Mouse (Mus musculus): Measurements from ENCODE around the gene Gon7. TPM values are rescaled to one million over a fixed set of nuclear protein-coding genes. Genes with fewer than 3 reads are reported as not detected.

Gene Gon7
- polyA plus RNA-seq, 1 experiment from 2014 or later, result 34.9 TPM

- H3K9me3 ChIP-seq, result no peaks in the 10 kb centered on the region
These were observed 18.5 kb downstream of the Gon7 start for GRCm38 (mm10) chr12:102739096-102739495.

GRCm38 (mm10) chr12:102733381-102733780 is 24.2 kb downstream of the Gon7 start:
- peaks cover 24% of the 10 kb centered on the region for H3K4me1 ChIP-seq
- H3K4me2 ChIP-seq (replicated peaks), result no peak overlapping the region
- WGBS, result 14% methylated on average over 4 of the region's 5 CpGs
- no peak overlapping the region for H3K4me3 ChIP-seq
- H3K27me3 ChIP-seq, result no peaks in the 10 kb centered on the region
- no peak overlapping the region for H3K27ac ChIP-seq
- ATAC-seq (ENCODE audit: low FRiP score, low read depth), result no peak
- no peaks in the 10 kb centered on the region for H3K9me3 ChIP-seq
- no peaks in the 10 kb centered on the region for H3K36me3 ChIP-seq
- no peak overlapping the region for H3K9ac ChIP-seq

More at GRCm38 (mm10) chr12:102739096-102739495, 18.5 kb downstream of the Gon7 start:
- H3K9ac ChIP-seq, result no peak overlapping the region
- H3K27me3 ChIP-seq, result no peaks in the 10 kb centered on the region
- H3K4me1 ChIP-seq, result peaks cover 11% of the 10 kb centered on the region
- 74% methylated on average over 5 of the region's 5 CpGs for WGBS
- no peak overlapping the region for H3K4me3 ChIP-seq
- no peak overlapping the region for H3K27ac ChIP-seq
- no peak overlapping the region for H3K4me2 ChIP-seq (replicated peaks)
- no peak for ATAC-seq (ENCODE audit: low FRiP score, low read depth)
- H3K36me3 ChIP-seq, result peaks cover 5% of the 10 kb centered on the region

GRCm38 (mm10) chr12:102730798-102731619 is 26.6 kb downstream of the Gon7 start:
- Histone ChIP-seq H3K9ac (no peak overlapping the region), H3K4me1 (peaks cover 24% of the 10 kb centered on the region)
- 15% methylated on average over 16 of the region's 16 CpGs for WGBS

GRCm38 (mm10) chr12:102729855-102730797 is 27.5 kb downstream of the Gon7 start:
- peak overlapping the region; percentile 93 for H3K27ac ChIP-seq
- H3K9me3 ChIP-seq, result no peaks in the 10 kb centered on the region
- no peaks in the 10 kb centered on the region for H3K27me3 ChIP-seq
- peak overlapping the region; percentile 34 for H3K4me3 ChIP-seq
- 27% methylated on average over 26 of the region's 26 CpGs for WGBS
- H3K9ac ChIP-seq, result peak overlapping the region; percentile 54; the same call in 1 of the 2 replicates
- H3K36me3 ChIP-seq, result no peaks in the 10 kb centered on the region
- H3K4me2 ChIP-seq (replicated peaks), result peak overlapping the region; percentile 59
- H3K4me1 ChIP-seq, result peaks cover 24% of the 10 kb centered on the region
- ATAC-seq (ENCODE audit: low FRiP score, low read depth), result peak; percentile 97

More at GRCm38 (mm10) chr12:102730798-102731619, 26.6 kb downstream of the Gon7 start:
- no peaks in the 10 kb centered on the region for H3K9me3 ChIP-seq
- no peaks in the 10 kb centered on the region for H3K36me3 ChIP-seq
- peak overlapping the region; percentile 59 for H3K4me2 ChIP-seq (replicated peaks)
- peak overlapping the region; percentile 34 for H3K4me3 ChIP-seq
- peak; percentile 61 for ATAC-seq (ENCODE audit: low FRiP score, low read depth)
- H3K27me3 ChIP-seq, result no peaks in the 10 kb centered on the region
- H3K27ac ChIP-seq, result peak overlapping the region; percentile 93

- Histone ChIP-seq H3K36me3 (no peaks in the 10 kb centered on the region), H3K4me3 (no peak overlapping the region), H3K4me1 (peaks cover 15% of the 10 kb centered on the region), H3K27ac (no peak overlapping the region), H3K9me3 (no peaks in the 10 kb centered on the region), H3K4me2 (replicated peaks) (no peak overlapping the region), H3K27me3 (no peaks in the 10 kb centered on the region), H3K9ac (no peak overlapping the region)
- ATAC-seq (ENCODE audit: low FRiP score, low read depth), result no peak
- WGBS, result 68% methylated on average over 7 of the region's 7 CpGs
These were observed 31.8 kb downstream of the Gon7 start for GRCm38 (mm10) chr12:102725761-102726175.

- Histone ChIP-seq H3K4me3 (no peak overlapping the region), H3K27ac (no peak overlapping the region), H3K27me3 (no peaks in the 10 kb centered on the region), H3K4me1 (peaks cover 10% of the 10 kb centered on the region), H3K36me3 (no peaks in the 10 kb centered on the region), H3K9me3 (no peaks in the 10 kb centered on the region), H3K9ac (no peak overlapping the region), H3K4me2 (replicated peaks) (no peak overlapping the region)
- no peak for ATAC-seq (ENCODE audit: low FRiP score, low read depth)
- 90% methylated on average over 6 of the region's 6 CpGs for WGBS
These were observed 32.5 kb downstream of the Gon7 start for GRCm38 (mm10) chr12:102725146-102725545.

- 49% methylated on average over 6 of the region's 6 CpGs for WGBS
- no peak for ATAC-seq (ENCODE audit: low FRiP score, low read depth)
- no peak overlapping the region for H3K27ac ChIP-seq
- no peaks in the 10 kb centered on the region for H3K36me3 ChIP-seq
- H3K9me3 ChIP-seq, result no peaks in the 10 kb centered on the region
- peaks cover 14% of the 10 kb centered on the region for H3K4me1 ChIP-seq
- no peak overlapping the region for H3K4me2 ChIP-seq (replicated peaks)
- H3K4me3 ChIP-seq, result no peak overlapping the region
- no peak overlapping the region for H3K9ac ChIP-seq
- H3K27me3 ChIP-seq, result no peaks in the 10 kb centered on the region
These were observed 33.7 kb downstream of the Gon7 start for GRCm38 (mm10) chr12:102723861-102724260.

- no peak overlapping the region for H3K9ac ChIP-seq
- 76% methylated on average over 8 of the region's 8 CpGs for WGBS
- H3K27me3 ChIP-seq, result no peaks in the 10 kb centered on the region
- no peak overlapping the region for H3K4me3 ChIP-seq
- no peak for ATAC-seq (ENCODE audit: low FRiP score, low read depth)
- H3K36me3 ChIP-seq, result no peaks in the 10 kb centered on the region
- H3K9me3 ChIP-seq, result no peaks in the 10 kb centered on the region
- no peak overlapping the region for H3K4me2 ChIP-seq (replicated peaks)
- H3K4me1 ChIP-seq, result peaks cover 14% of the 10 kb centered on the region
- no peak overlapping the region for H3K27ac ChIP-seq
These were observed 34.6 kb downstream of the Gon7 start for GRCm38 (mm10) chr12:102722966-102723365.

- Histone ChIP-seq H3K27me3 (no peaks in the 10 kb centered on the region), H3K9ac (no peak overlapping the region), H3K27ac (no peak overlapping the region), H3K4me2 (replicated peaks) (no peak overlapping the region), H3K4me3 (no peak overlapping the region), H3K36me3 (no peaks in the 10 kb centered on the region), H3K4me1 (peaks cover 14% of the 10 kb centered on the region), H3K9me3 (no peaks in the 10 kb centered on the region)
- no peak for ATAC-seq (ENCODE audit: low FRiP score, low read depth)
- WGBS, result 59% methylated on average over 11 of the region's 11 CpGs
These were observed 35.2 kb downstream of the Gon7 start for GRCm38 (mm10) chr12:102722451-102722850.

- Histone ChIP-seq H3K9me3 (no peaks in the 10 kb centered on the region), H3K27me3 (no peaks in the 10 kb centered on the region), H3K4me3 (no peak overlapping the region), H3K9ac (no peak overlapping the region), H3K4me2 (replicated peaks) (peak overlapping the region; percentile 47), H3K36me3 (no peaks in the 10 kb centered on the region), H3K4me1 (peaks cover 14% of the 10 kb centered on the region), H3K27ac (no peak overlapping the region)
- peak; percentile 68; the same call in 1 of the 2 replicates for ATAC-seq (ENCODE audit: low FRiP score, low read depth)
- WGBS, result 29% methylated on average over 13 of the region's 13 CpGs
These were observed 37.9 kb downstream of the Gon7 start for GRCm38 (mm10) chr12:102719552-102720315.

- H3K36me3 ChIP-seq, result no peaks in the 10 kb centered on the region
- H3K4me2 ChIP-seq (replicated peaks), result no peak overlapping the region
- no peak overlapping the region for H3K9ac ChIP-seq
- no peak overlapping the region for H3K4me3 ChIP-seq
- H3K9me3 ChIP-seq, result no peaks in the 10 kb centered on the region
- no peak overlapping the region for H3K27ac ChIP-seq
- WGBS, result 84% methylated on average over 10 of the region's 10 CpGs
- no peaks in the 10 kb centered on the region for H3K27me3 ChIP-seq
- no peak for ATAC-seq (ENCODE audit: low FRiP score, low read depth)
- H3K4me1 ChIP-seq, result peaks cover 34% of the 10 kb centered on the region
These were observed 42.8 kb downstream of the Gon7 start for GRCm38 (mm10) chr12:102714654-102715395.
